Mouse (Mus musculus): ENCODE data around the gene Vps45.

DNA sequence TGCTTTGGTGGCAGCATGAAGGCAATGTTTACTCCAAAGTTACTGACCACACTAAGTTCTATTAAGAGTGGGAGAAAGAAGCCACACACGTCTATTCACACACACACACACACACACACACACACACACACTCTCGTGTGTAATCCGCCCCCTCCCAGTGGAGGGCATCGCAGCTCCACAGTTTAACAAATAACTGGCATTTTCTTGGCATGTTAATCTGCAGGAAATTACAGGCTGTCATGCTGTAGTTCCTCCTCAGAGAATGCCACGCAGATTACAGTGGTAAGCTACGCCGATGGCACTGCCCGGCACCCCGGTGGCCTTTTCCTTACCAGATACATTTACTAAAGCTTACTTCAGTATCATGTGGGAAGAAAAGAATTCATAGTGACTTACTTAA is 80.0 kb downstream of the Vps45 start:
- no peak for TF ChIP-seq CTCF (IDR thresholded peaks at IDR 0.05; ENCODE audit: low read depth)
- no peak for TF ChIP-seq EP300 (IDR thresholded peaks at IDR 0.05; ENCODE audit: low read depth)

Measured in liver, embryonic 14.5 days (tissue).